Mouse (Mus musculus) E14TG2a.4 (cell line): Measurements from ENCODE around the gene Gm45140.

Experiments
- H3K27me3 ChIP-seq: 2 replicates; pipeline ENCODE4 v1.6.1; 2014; ENCODE audit warnings: low read length, control low read depth; ENCODE audit not compliant: insufficient read depth
- H3K36me3 ChIP-seq: 2 replicates; pipeline ENCODE4 v1.6.1; 2014; ENCODE audit warnings: low read length, control low read depth; ENCODE audit not compliant: insufficient read depth
- H3K4me1 ChIP-seq: replicated peaks from 2 replicates; pipeline ENCODE4 v1.6.1; 2014; ENCODE audit warnings: low read depth, low read length, control low read depth
- H3K4me3 ChIP-seq: replicated peaks from 2 replicates; pipeline ENCODE4 v1.5.1; 2014; ENCODE audit warnings: mild to moderate bottlenecking, low read length
- H3K9me3 ChIP-seq: 2 replicates; pipeline ENCODE4 v1.6.1; 2014; ENCODE audit warnings: low read length, control low read depth
- CTCF ChIP-seq: conservative IDR thresholded peaks from 2 replicates; pipeline ENCODE4 v1.5.1; 2014; ENCODE audit warnings: low read length
- NANOG ChIP-seq: IDR thresholded peaks from 2 replicates; pipeline ENCODE4 v1.6.1; 2014; ENCODE audit warnings: borderline replicate concordance, low read length, mixed read lengths
- POU5F1 ChIP-seq: IDR thresholded peaks from 2 replicates; pipeline ENCODE4 v1.6.1; 2014; ENCODE audit warnings: low read length, borderline replicate concordance

Gm45140 gene

GRCm38 (mm10) chr6:87809144-87809543 lies 26.5 kb downstream of the Gm45140 start:
- Histone ChIP-seq H3K4me1 (peaks cover 25% of the 10 kb centered on the region), H3K4me3 (no peak overlapping the region), H3K9me3 (no peaks in the 10 kb centered on the region), H3K36me3 (peaks cover 13% of the 10 kb centered on the region), H3K27me3 (peaks cover 23% of the 10 kb centered on the region)
- no peak for TF ChIP-seq NANOG
- no peak for TF ChIP-seq POU5F1
- TF ChIP-seq CTCF, result no peak

- Histone ChIP-seq H3K4me3 (no peak overlapping the region), H3K27me3 (peaks cover 23% of the 10 kb centered on the region), H3K9me3 (no peaks in the 10 kb centered on the region), H3K36me3 (peaks cover 8% of the 10 kb centered on the region), H3K4me1 (peaks cover 25% of the 10 kb centered on the region)
- TF ChIP-seq NANOG (no peak), POU5F1 (no peak), CTCF (no peak)
These were observed 27.1 kb downstream of the Gm45140 start for GRCm38 (mm10) chr6:87808521-87808920.

- Histone ChIP-seq H3K4me3 (no peak overlapping the region), H3K27me3 (peaks cover 19% of the 10 kb centered on the region), H3K9me3 (no peaks in the 10 kb centered on the region), H3K36me3 (0 out of 2 replicates have a peak, but pooled peaks cover 3% of the 10 kb centered on the region), H3K4me1 (peaks cover 21% of the 10 kb centered on the region)
- TF ChIP-seq POU5F1 (no peak), NANOG (no peak), CTCF (no peak)
These were observed 27.7 kb downstream of the Gm45140 start for GRCm38 (mm10) chr6:87807735-87808440.

DNA sequence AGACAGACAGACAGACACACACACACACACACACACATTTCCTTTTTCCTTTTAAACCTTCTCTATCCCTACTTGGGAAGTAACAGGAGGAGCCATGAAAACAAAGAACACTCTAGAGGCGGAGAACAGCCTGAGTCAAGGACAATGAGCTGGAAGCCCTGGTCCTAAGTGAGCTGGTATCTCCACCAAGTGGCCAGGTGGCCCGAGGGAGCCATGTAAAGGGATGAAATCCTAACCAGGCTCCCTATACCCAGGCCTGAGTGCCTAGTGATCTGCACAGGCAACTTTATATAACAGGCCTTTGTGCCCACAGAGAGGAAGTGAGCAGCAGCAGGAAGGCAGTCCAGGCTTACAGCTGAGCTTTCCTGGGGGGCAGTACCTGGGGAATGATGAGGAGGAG lies 28.7 kb downstream of the Gm45140 start:
- H3K9me3 ChIP-seq, result no peaks in the 10 kb centered on the region
- peaks cover 12% of the 10 kb centered on the region for H3K4me1 ChIP-seq
- no peak for TF ChIP-seq NANOG
- no peak for TF ChIP-seq CTCF
- no peak for TF ChIP-seq POU5F1
- 0 out of 2 replicates have a peak, but pooled peaks cover 3% of the 10 kb centered on the region for H3K36me3 ChIP-seq
- peaks cover 18% of the 10 kb centered on the region for H3K27me3 ChIP-seq
- H3K4me3 ChIP-seq, result no peak overlapping the region

DNA sequence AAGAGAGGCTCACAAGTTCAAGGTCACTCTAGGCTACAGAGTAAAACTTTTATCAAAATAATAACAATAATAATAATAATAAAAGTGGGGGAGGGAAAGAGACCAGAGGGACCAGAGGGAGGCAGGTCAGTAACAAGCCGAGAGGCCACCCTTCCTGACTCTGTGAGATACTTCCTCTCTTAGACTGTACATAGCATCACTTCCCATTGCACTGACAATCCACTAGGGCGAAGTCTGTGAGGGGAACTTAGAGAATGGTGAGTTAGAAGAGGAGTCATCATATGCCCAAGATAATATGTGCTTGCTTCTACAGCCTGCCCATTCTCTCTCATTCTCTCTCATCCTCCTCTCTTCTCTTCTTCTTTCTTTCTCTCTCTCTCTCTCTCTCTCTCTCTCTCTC lies 29.6 kb downstream of the Gm45140 start:
- H3K36me3 ChIP-seq, result 0 out of 2 replicates have a peak, but pooled peaks cover 3% of the 10 kb centered on the region
- H3K4me1 ChIP-seq, result peaks cover 12% of the 10 kb centered on the region
- TF ChIP-seq CTCF (no peak), POU5F1 (no peak), NANOG (no peak)
- peaks cover 18% of the 10 kb centered on the region for H3K27me3 ChIP-seq
- H3K9me3 ChIP-seq, result no peaks in the 10 kb centered on the region
- H3K4me3 ChIP-seq, result no peak overlapping the region

DNA sequence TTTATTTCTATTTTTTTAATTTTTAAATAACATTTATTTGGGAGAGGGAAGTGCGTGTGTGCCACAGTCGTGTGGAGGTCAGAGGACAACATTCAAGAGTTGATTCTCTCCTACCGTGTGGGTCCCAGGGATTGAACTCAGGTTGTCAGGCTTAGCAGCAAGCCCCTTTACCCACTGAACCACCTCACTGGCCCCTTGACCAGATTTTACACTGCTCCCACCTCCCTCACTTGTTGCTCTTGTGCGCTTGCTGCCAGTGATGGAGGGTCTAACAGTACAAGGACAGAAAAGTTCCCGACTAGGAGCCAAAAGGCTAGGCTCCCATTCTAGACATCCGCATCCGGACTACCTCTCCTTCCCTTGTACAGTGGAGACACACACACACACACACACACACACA lies 30.1 kb downstream of the Gm45140 start:
- Histone ChIP-seq H3K36me3 (0 out of 2 replicates have a peak, but pooled peaks cover 3% of the 10 kb centered on the region), H3K27me3 (peaks cover 12% of the 10 kb centered on the region), H3K9me3 (no peaks in the 10 kb centered on the region), H3K4me3 (no peak overlapping the region), H3K4me1 (peaks cover 6% of the 10 kb centered on the region)
- TF ChIP-seq POU5F1 (no peak), CTCF (no peak), NANOG (no peak)

DNA sequence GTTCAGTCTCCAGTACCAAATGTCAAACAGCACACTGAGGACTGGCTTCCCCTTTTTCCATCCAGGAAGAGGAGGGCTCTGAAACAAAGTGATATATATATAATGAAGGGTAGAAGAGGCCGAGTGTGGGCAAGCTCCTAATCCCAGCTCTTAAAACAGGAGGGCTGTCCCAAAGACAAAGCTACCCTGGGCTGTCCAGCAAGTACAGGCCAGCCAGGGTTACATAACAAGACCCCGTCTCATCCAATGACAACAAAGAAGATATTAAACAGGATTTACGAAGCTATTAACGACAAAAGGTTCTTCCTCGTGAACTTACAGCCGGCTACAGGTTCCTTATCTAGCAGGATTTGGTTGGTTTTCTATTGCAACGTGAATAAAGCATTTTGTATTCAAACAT lies 30.7 kb downstream of the Gm45140 start:
- no peak overlapping the region for H3K4me3 ChIP-seq
- peaks cover 3% of the 10 kb centered on the region; the same call in 1 of the 2 replicates for H3K4me1 ChIP-seq
- H3K27me3 ChIP-seq, result peaks cover 7% of the 10 kb centered on the region
- 0 out of 2 replicates have a peak, but pooled peaks cover 3% of the 10 kb centered on the region for H3K36me3 ChIP-seq
- no peaks in the 10 kb centered on the region for H3K9me3 ChIP-seq
- no peak for TF ChIP-seq CTCF
- TF ChIP-seq POU5F1, result no peak
- TF ChIP-seq NANOG, result no peak

- Histone ChIP-seq H3K36me3 (0 out of 2 replicates have a peak, but pooled peaks cover 3% of the 10 kb centered on the region), H3K9me3 (no peaks in the 10 kb centered on the region), H3K27me3 (no peaks in the 10 kb centered on the region), H3K4me3 (no peak overlapping the region), H3K4me1 (peaks cover 3% of the 10 kb centered on the region; the same call in 1 of the 2 replicates)
- TF ChIP-seq POU5F1, result no peak
- TF ChIP-seq NANOG, result no peak
- TF ChIP-seq CTCF, result no peak
These were observed 31.6 kb downstream of the Gm45140 start for GRCm38 (mm10) chr6:87804036-87804435.
